Mouse (Mus musculus): ENCODE measurements around the gene Cpa2.

Gene Cpa2

GRCm38 (mm10) chr6:30549231-30549761, 7.9 kb downstream of the Cpa2 start:
- DNase-seq (ENCODE audit: low spot score in 2 of 2) = no peak

DNA sequence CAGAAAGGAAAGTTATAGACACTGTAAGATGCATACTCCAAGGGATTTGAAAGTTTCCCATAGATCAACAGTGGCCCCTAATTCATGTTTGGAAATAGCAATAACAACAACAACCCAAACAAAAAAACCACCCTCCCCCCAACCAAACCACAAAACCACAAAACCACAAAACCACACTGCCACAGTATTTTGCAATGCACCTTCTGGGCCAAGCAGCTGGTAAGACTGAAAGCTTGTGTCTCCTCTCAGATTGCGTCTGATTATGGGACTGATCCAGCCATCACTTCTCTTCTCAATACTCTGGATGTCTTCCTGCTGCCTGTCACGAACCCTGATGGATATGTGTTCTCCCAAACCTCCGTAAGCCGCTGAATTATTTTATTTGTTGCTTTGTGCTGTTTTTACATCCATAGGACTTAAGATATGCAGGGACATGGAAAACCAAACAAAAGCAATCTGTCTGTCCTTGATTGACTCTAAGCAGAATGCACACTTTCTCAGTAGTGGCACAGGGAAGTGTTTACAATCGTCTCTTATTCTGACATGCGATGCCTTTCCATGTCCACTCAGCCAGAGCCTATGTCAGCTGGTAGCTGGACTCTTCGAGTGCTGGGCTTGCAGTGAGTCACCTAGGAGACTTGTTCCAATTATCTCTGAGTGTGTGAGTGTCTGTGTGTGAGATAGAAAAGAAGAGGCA, 9.3 kb downstream of the Cpa2 start:
- DNase-seq (ENCODE audit: low spot score in 2 of 2) = no peak

GRCm38 (mm10) chr6:30551193-30551515, 9.8 kb downstream of the Cpa2 start:
- no peak for DNase-seq (ENCODE audit: low spot score in 2 of 2)

- no peak for DNase-seq (ENCODE audit: low spot score in 2 of 2)
These were observed 10.5 kb downstream of the Cpa2 start for GRCm38 (mm10) chr6:30551644-30552580.

GRCm38 (mm10) chr6:30552628-30553027, 11.2 kb downstream of the Cpa2 start:
- no peak for DNase-seq (ENCODE audit: low spot score in 2 of 2)

- no peak for DNase-seq (ENCODE audit: low spot score in 2 of 2)
These were observed 12.1 kb downstream of the Cpa2 start for GRCm38 (mm10) chr6:30553381-30554010.

DNA sequence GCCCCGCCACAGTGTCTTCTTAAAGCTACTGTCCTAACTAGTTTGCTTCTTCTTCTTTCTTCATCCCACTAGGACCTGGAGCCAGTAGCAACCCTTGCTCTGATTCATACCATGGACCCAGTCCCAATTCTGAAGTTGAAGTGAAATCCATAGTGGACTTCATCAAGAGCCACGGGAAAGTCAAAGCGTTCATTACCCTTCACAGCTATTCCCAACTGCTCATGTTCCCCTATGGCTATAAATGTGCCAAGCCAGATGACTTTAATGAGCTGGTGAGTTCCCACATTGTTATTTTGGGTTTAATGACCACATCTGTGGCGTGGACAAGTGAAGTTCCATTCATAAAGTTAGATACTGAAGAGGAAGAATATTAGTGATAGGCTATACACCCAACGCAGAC, 12.7 kb downstream of the Cpa2 start:
- no peak for DNase-seq (ENCODE audit: low spot score in 2 of 2)

DNA sequence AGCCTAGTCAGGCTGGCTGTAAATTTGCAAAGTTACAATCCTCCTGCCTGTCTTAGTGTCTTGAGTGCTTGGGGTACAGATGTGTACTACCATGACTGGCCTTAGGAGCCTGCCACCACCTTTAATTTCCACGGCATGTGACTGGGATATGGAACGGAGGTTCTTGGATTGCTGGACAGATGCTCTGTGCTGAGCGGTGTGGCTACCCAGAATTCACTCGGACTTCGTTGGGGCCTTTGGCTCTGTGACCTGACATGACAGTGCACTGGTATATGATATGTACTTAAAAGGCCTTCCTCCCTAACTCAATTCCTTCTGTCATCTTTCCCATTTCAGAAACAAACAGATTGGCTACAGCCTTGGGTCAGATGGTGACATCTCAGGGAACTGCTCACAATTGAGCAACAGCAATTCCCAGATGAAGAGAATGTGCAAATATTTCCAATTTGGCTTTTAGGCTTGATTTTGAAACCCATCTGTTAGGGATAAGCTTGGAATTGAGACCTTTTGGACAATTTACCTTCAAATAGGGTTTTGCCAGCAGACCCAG, 13.3 kb downstream of the Cpa2 start:
- no peak for DNase-seq (ENCODE audit: low spot score in 2 of 2)

- no peak for DNase-seq (ENCODE audit: low spot score in 2 of 2)
These were observed 14.7 kb downstream of the Cpa2 start for GRCm38 (mm10) chr6:30556080-30556479.

DNA sequence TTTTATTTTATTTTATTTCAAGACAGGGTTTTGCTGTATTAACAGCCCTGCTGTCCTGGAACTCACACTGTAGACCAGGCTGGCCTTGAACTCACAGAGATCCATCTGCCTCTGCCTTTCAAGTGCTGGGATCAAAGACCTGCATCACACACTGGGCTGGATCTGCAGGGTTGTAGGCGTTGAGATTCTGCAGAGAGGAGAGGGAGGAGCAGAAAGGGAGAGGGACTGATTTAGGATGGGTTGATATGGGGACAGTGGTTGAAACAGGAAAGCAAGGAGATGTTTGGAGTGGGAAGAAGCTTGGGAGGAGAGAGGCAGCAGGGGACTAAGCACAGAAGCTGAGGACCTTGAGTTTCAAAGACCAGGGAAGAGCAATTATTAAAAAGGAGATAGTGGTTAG, 18.3 kb downstream of the Cpa2 start:
- no peak for DNase-seq (ENCODE audit: low spot score in 2 of 2)

- no peak for DNase-seq (ENCODE audit: low spot score in 2 of 2)
These were observed 20.8 kb downstream of the Cpa2 start for GRCm38 (mm10) chr6:30562132-30562531.

- DNase-seq (ENCODE audit: low spot score in 2 of 2) = no peak
These were observed 22.2 kb downstream of the Cpa2 start for GRCm38 (mm10) chr6:30563575-30563974.

DNA sequence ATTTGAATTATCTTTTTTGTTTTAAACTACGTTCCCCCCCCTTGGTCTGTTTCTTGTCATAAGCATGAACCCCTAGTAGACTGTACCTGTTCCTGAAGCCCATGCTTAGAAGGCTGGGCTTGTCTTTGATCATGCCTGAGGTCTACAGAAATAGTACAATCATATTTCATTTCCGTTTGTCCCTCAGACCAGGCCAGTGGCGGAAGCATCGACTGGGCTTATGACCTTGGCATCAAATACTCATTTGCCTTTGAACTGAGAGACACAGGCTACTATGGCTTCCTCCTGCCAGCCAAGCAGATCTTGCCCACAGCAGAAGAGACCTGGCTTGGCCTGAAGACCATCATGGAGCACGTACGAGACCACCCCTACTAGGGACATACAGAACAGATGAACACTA, 22.7 kb downstream of the Cpa2 start:
- DNase-seq (ENCODE audit: low spot score in 2 of 2) = no peak

DNA sequence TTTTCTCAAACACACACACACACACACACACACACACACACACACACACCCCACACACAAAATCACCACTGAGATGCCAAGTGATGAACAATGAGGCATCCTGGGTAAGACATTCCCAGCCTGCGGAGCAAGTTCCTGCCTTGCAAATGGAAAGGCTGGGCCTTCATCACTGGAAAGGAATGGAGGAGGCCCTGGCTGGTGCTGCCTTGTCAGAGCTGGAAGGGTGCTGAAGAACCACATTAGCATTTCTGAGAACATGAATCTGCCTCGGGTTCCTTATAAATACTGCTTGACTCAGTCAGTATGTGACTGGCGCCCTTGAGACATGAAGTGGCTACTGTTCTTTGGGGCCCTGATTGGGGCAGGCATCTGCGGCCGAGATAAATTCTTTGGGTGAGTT, 26.7 kb downstream of the Cpa2 start, which contains the start of gene Cpa4:
Gene Cpa4, plus strand, starts transcription at position 301 of the 400 bp plus-strand sequence.
- DNase-seq (ENCODE audit: low spot score in 2 of 2) = no peak

DNA sequence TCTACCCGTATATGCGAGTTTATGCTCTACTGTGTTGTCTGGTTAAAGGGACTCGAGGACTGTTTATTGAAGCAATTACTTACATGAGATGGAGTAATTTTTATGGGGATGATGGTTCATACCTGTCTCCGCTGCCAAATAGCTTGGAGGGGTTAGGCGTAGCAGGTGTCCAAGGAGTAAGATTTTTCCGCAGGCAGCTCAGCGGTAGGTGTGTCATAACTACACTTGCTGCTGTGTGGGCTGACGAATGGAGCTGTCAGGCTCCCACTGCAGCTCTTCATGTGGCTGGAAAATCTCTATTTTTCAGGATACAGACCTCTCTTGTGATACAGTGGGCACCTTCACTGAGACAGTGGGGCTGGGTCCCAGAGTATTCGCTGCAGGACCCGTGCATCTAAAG, 27.9 kb downstream of the Cpa2 start:
- DNase-seq (ENCODE audit: low spot score in 2 of 2) = peak in 1 of 2 experiments; percentile 35

DNA sequence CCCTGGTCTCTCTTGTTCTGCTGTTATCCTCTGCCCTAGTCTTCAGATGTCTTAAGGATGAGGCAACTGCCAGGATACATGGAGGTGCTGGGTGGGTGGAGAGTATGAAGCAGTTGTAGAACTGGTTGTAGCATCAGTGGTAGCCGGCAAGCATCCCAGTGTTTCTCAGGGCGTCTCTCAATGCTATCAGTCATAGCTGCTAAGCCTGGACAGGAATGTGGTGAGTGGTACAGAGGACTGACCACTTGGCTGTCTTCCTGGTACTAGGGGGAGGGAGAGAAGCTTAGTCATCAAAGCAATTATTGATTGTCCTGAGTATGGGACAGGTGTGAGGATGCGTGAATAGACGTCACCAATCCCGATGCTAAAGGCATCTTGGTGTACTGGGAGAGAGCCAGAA, 28.6 kb downstream of the Cpa2 start:
- DNase-seq (ENCODE audit: low spot score in 2 of 2) = no peak

DNA sequence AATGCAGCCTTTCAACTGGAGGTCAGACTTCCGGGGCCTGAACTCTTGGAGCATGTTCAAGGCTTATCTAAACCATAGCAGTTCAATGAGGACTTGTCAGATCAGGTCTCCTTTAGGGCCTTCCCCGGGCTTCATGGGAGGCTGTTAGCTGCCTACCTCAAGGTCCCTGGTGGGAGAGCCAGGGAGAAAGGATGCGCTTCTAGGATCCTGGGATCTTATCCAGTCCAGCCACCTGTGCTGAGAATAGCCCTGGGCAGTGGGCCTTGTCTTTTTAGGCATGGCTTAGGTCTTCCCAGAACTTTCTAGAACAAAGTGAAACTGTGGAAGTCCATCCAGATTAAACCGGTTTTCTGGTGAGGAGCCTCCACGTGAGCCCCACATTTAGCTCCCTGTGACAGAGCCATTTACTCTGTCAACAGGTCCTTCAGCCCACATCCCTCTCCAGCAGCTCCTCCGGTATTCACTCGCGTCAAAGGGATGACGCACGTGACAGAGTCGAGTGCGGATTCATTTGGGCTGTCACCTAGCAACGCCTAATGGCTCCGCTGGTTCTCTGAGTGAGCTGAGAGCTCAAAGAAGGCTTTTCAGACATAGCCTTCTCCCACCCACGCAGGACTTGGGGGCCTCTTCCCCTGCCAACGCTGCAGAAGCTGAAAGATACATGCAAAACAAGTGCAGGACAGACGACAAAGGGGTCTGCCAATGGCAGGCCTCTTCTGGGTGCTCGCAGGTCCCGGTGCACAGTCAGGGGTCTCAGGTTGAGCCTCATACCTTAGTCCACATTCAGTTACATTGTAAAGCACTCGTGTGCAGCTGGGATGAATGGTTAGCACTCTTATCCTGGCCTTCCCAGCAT, 31.3 kb downstream of the Cpa2 start:
- DNase-seq (ENCODE audit: low spot score in 2 of 2) = peak; percentile 69 to 89

DNA sequence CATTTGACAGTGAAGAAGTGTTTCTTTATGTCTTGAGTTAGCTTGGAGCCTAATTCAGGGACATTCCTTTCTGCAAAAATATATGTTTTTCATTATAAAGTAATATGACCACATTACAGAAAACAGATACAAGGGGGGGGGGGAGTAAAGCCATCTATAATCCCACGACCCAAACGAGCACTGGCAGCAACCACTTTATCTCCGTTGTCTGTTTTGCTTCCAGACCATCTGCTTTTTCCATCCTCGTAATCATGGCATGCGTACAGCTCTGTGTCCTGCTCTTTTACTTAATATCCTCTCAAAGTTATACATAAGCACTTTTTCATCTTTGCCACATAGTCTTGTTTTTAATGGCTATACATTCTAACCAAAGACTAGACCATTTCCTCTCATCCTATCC, 32.0 kb downstream of the Cpa2 start:
- DNase-seq (ENCODE audit: low spot score in 2 of 2) = no peak

- DNase-seq (ENCODE audit: low spot score in 2 of 2) = no peak
These were observed 33.6 kb downstream of the Cpa2 start for GRCm38 (mm10) chr6:30574945-30575344.

- DNase-seq (ENCODE audit: low spot score in 2 of 2) = no peak
These were observed 35.3 kb downstream of the Cpa2 start for GRCm38 (mm10) chr6:30576477-30577203.

Measured in frontal cortex, postnatal 14 days (tissue).